Mouse (Mus musculus) midbrain, postnatal 0 days (tissue): ENCODE results near the gene Smim22. TPM values are rescaled to one million over a fixed set of nuclear protein-coding genes. Genes with fewer than 3 reads are reported as not detected.
A peak's percentile ranks its signal among the peaks of the same experiment; 100 is the strongest.

Source experiments
- ATAC-seq: fragments of 200-750 bp; cut with Nextera tagmentation; 2 replicates; pipeline ENCODE4 v1.8.0; 2017; ENCODE audit warnings: moderate number of reproducible peaks, mild to moderate bottlenecking, moderate TSS enrichment, moderate library complexity; ENCODE audit not compliant: low FRiP score
- DNase-seq: peaks from one replicate; pipeline ENCODE4 v3.0.0-alpha.2; 2015; ENCODE audit warnings: low spot score
- H3K27ac ChIP-seq: fragments of 300-500 bp; sonication (generic); 2 replicates; pipeline ENCODE4 v1.5.1; 2014; ENCODE audit warnings: low read depth, mild to moderate bottlenecking, low read length, mixed read lengths
- H3K27me3 ChIP-seq: fragments of 300-500 bp; sonication (generic); 2 replicates; pipeline ENCODE4 v1.6.1; 2014; ENCODE audit warnings: low read length, control low read depth, mixed read lengths; ENCODE audit not compliant: insufficient read depth
- H3K36me3 ChIP-seq: fragments of 300-500 bp; sonication (generic); 2 replicates; pipeline ENCODE4 v1.6.1; 2014; ENCODE audit warnings: low read length, control low read depth, mixed read lengths; ENCODE audit not compliant: insufficient read depth
- H3K4me1 ChIP-seq: fragments of 300-500 bp; sonication (generic); 2 replicates; pipeline ENCODE4 v1.6.1; 2014; ENCODE audit warnings: mild to moderate bottlenecking, control low read depth, antibody characterized with exemption, low read length, mixed read lengths; ENCODE audit not compliant: insufficient read depth
- H3K4me2 ChIP-seq: fragments of 300-500 bp; sonication (generic); 2 replicates; pipeline ENCODE4 v1.6.1; 2014; ENCODE audit warnings: low read depth, mild to moderate bottlenecking, low read length, mixed read lengths; ENCODE audit not compliant: poor library complexity, severe bottlenecking
- H3K4me3 ChIP-seq: fragments of 300-500 bp; sonication (generic); 2 replicates; pipeline ENCODE4 v1.5.1; 2014; ENCODE audit warnings: low read depth, mild to moderate bottlenecking, low read length, moderate library complexity
- H3K9ac ChIP-seq: fragments of 300-500 bp; sonication (generic); replicated peaks from 2 replicates; pipeline ENCODE4 v1.6.1; 2014; ENCODE audit warnings: mild to moderate bottlenecking, low read length, moderate library complexity, mixed read lengths; ENCODE audit not compliant: poor library complexity, severe bottlenecking
- H3K9me3 ChIP-seq: fragments of 300-500 bp; sonication (generic); 2 replicates; pipeline ENCODE4 v1.6.1; 2016; ENCODE audit warnings: low read length, control low read depth
- CTCF ChIP-seq: IDR thresholded peaks from 2 replicates; pipeline ENCODE4 v1.5.1; 2016; ENCODE audit warnings: antibody characterized with exemption, mild to moderate bottlenecking
- WGBS: fragments of 180-500 bp; shearing (Covaris S2); extraction: QIAGEN DNeasy Blood & Tissue Kit; methylation state at CpG from one replicate; pipeline ENCODE4 v1.1.7; 2014; 5-methylcytosine and 5-hydroxymethylcytosine counted together
- polyA plus RNA-seq: library from polyadenylated mRNA; unstranded; fragments of >200 nt; fragmentation: Nextera tagmentation; extraction: Ambion mirVana; gene quantifications from 2 replicates; pipeline ENCODE4 v1.2.1, GENCODE M21; 2015
- total RNA-seq: library from RNA; depleted of rRNA; stranded (reverse); fragments of >200 nt; gene quantifications from 2 replicates; pipeline ENCODE4 v1.2.3, GENCODE M21; 2014

Smim22 gene
- total and polyA plus RNA-seq, 2 experiments from 2014 or later, result not detected

- Histone ChIP-seq H3K4me2 (no peak overlapping the region), H3K27me3 (no peaks in the 10 kb centered on the region), H3K27ac (no peak overlapping the region), H3K36me3 (peaks cover 84% of the 10 kb centered on the region), H3K4me3 (no peak overlapping the region), H3K9ac (no peak overlapping the region), H3K4me1 (no peaks in the 10 kb centered on the region), H3K9me3 (no peaks in the 10 kb centered on the region)
- 53% methylated on average over 2 of the region's 2 CpGs for WGBS
- ATAC-seq, result no peak
- no peak for DNase-seq
- TF ChIP-seq CTCF, result no peak
These were observed 22.8 kb downstream of the Smim22 start for GRCm38 (mm10) chr16:5029847-5030246.

GRCm38 (mm10) chr16:5035591-5035990, 28.5 kb downstream of the Smim22 start:
- no peak overlapping the region for H3K4me2 ChIP-seq
- H3K9ac ChIP-seq, result no peak overlapping the region
- no peak overlapping the region for H3K27ac ChIP-seq
- H3K4me1 ChIP-seq, result no peaks in the 10 kb centered on the region
- H3K27me3 ChIP-seq, result no peaks in the 10 kb centered on the region
- H3K36me3 ChIP-seq, result peaks cover 77% of the 10 kb centered on the region
- 98% methylated on average over 3 of the region's 3 CpGs for WGBS
- no peak for TF ChIP-seq CTCF
- H3K9me3 ChIP-seq, result no peaks in the 10 kb centered on the region
- ATAC-seq, result no peak
- no peak for DNase-seq
- H3K4me3 ChIP-seq, result no peak overlapping the region

DNA sequence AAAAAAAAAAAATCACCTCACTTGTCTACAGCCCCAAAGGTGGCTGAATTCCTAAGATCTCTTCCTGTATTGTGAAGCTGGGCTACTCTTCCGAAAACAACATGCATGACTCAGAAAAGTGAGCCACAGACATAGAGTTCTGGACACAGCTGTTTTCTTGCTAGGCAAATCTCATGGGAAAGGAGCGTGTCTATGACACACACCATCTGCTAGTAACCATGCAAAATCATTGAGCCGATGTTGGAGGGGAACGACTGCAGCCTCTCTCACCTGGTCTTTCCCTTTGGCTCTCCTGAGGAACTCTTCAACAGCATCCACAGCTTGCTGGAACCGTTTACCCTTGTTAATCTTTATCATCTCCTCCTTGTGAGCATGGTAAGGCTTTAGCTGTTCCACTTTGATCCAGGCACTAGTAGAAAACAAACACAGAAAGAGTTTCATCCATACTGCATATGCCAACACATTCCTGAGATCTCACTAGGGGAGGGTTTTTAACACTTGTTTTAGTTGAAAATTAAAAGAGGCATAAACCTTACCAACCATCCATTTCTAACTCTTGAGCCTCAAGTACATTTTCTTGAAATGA, 29.7 kb downstream of the Smim22 start:
- no peak for ATAC-seq

DNA sequence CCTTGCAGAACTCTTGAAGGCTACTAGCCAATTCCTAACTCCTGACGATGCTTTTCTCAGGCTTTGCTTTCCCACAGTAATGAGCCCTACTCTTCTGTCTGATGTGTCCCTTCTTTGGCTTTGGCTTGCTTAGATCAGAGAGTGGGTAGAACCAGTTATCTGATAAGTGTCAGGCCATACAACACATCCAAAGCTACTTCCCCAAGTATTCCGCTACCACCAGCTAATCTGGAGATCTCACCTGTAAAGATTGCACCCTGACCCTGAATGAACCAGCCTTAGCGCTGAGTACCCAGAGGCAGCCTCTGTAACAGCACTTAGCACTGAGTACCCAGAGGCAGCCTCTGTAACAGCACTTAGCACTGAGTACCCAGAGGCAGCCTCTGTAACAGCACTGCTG, 38.2 kb downstream of the Smim22 start:
- Histone ChIP-seq H3K4me1 (0 out of 2 replicates have a peak, but pooled peaks cover 4% of the 10 kb centered on the region), H3K27ac (no peak overlapping the region), H3K4me3 (no peak overlapping the region), H3K27me3 (no peaks in the 10 kb centered on the region), H3K9ac (no peak overlapping the region), H3K9me3 (no peaks in the 10 kb centered on the region), H3K4me2 (no peak overlapping the region), H3K36me3 (peaks cover 34% of the 10 kb centered on the region)
- ATAC-seq (no peak), DNase-seq (no peak)
- TF ChIP-seq CTCF, result no peak
- WGBS, result 96% methylated on average over 3 of the region's 3 CpGs

More for the DNA sequence above, 29.7 kb downstream of the Smim22 start:
- no peak for TF ChIP-seq CTCF
- H3K27me3 ChIP-seq, result no peaks in the 10 kb centered on the region
- H3K4me2 ChIP-seq, result no peak overlapping the region
- H3K4me1 ChIP-seq, result no peaks in the 10 kb centered on the region
- H3K36me3 ChIP-seq, result peaks cover 67% of the 10 kb centered on the region
- no peak overlapping the region for H3K9ac ChIP-seq
- H3K9me3 ChIP-seq, result no peaks in the 10 kb centered on the region
- no peak for DNase-seq
- 87% methylated on average over 5 of the region's 5 CpGs for WGBS
- H3K27ac ChIP-seq, result no peak overlapping the region
- no peak overlapping the region for H3K4me3 ChIP-seq

GRCm38 (mm10) chr16:5049182-5049773, 42.2 kb downstream of the Smim22 start:
- Histone ChIP-seq H3K27me3 (no peaks in the 10 kb centered on the region), H3K27ac (peak overlapping the region; percentile 97), H3K9me3 (no peaks in the 10 kb centered on the region), H3K36me3 (peaks cover 20% of the 10 kb centered on the region), H3K9ac (peak overlapping the region; percentile 90), H3K4me3 (peak overlapping the region; percentile 98), H3K4me1 (peaks cover 7% of the 10 kb centered on the region; the same call in 1 of the 2 replicates), H3K4me2 (peak overlapping the region; percentile 90)
- TF ChIP-seq CTCF, result no peak
- ATAC-seq, result peak; percentile 65
- no peak for DNase-seq
- under 1% methylated on average over 38 of the region's 38 CpGs for WGBS

- no peak; the same call in 1 of the 2 replicates for TF ChIP-seq CTCF
- ATAC-seq, result peak; percentile 100
- no peaks in the 10 kb centered on the region for H3K9me3 ChIP-seq
- DNase-seq, result peak; percentile 100
- peaks cover 7% of the 10 kb centered on the region; the same call in 1 of the 2 replicates for H3K4me1 ChIP-seq
- peak within 1 kb of the TSS; percentile 97 for H3K27ac ChIP-seq
- WGBS, result under 1% methylated on average over 46 of the region's 56 CpGs
- peaks cover 18% of the 10 kb centered on the region for H3K36me3 ChIP-seq
- no peaks in the 10 kb centered on the region for H3K27me3 ChIP-seq
- peak within 1 kb of the TSS; percentile 92 for H3K4me2 ChIP-seq
- peak within 1 kb of the TSS; percentile 90 for H3K9ac ChIP-seq
- H3K4me3 ChIP-seq, result peak within 1 kb of the TSS; percentile 98
These were observed 42.7 kb downstream of the Smim22 start, which contains the start of the genes Glyr1 and Ubn1 for GRCm38 (mm10) chr16:5049774-5050234. Gene Glyr1, minus strand, starts transcription at chr16:5049863. Gene Ubn1, plus strand, starts transcription at chr16:5050057.
